Mouse (Mus musculus): ENCODE results near the gene Coro1a. TPM values are rescaled to one million over a fixed set of nuclear protein-coding genes. Genes with fewer than 3 reads are reported as not detected.
"Not testable (repeated sequence)": the region's sequence is repeated elsewhere in the genome, so short reads cannot be mapped to it uniquely, and the experiment has no call there.

Coro1a gene
- total RNA-seq (2021) = 100 to 1,000 TPM; 114 to 121 TPM

DNA sequence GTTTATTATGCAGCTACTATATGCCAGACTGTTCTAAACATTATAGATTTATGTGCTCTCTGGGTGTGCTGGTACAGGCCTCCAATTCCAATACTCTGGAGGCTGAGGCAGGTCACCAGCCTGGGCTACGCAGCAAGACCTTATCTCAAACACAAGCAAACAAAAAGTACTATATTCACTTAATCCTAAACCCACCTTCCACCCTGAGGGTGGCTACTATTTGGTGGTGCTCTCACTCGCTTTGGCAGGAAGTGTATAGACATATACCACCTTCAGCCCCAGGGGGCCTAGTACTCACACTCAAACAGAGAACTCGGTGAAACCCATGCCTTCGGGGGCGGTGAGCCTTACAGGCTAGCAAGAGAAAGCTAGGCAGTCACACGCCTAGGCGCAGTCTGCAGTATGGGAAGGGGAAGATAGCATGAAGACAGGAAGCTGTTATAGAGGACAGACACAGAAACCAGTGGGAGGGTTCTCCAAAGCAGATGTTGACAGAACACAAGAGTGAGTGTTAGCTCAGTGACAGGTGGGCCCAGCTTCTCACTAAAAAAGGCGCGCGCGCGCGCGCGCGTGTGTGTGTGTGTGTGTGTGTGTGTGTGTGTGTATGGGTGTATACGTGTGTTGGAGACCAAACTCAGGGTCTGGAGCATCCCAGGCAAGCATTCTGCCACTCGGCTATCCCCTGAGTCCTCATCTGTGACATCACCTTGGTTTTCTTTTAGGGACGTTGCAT lies at the start of gene Coro1a:
Gene Coro1a, minus strand, starts transcription at position 346 of the 733 bp plus-strand sequence.
- no peak for DNase-seq

DNA sequence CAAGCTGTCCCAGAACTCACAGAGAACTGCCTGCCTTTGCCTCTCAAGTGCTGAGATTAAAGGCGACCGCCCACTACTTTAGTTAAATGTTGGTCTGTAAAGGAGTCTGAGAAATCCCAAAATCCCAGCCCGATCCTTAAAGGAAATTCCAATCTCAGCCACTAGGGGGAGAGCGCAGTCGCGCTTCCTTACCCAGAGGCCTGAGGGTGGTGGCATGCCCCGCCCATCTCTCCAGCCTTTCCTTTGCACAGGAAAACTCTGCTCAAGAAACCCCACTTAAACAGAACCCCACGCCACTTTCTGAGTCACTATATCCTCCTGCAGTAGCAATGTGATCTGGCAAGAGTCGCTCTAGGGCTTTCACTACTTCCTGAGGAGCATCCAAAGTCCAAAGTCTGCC lies 47.3 kb upstream of the Coro1a start:
- peak; percentile 47 to 73 for DNase-seq

DNA sequence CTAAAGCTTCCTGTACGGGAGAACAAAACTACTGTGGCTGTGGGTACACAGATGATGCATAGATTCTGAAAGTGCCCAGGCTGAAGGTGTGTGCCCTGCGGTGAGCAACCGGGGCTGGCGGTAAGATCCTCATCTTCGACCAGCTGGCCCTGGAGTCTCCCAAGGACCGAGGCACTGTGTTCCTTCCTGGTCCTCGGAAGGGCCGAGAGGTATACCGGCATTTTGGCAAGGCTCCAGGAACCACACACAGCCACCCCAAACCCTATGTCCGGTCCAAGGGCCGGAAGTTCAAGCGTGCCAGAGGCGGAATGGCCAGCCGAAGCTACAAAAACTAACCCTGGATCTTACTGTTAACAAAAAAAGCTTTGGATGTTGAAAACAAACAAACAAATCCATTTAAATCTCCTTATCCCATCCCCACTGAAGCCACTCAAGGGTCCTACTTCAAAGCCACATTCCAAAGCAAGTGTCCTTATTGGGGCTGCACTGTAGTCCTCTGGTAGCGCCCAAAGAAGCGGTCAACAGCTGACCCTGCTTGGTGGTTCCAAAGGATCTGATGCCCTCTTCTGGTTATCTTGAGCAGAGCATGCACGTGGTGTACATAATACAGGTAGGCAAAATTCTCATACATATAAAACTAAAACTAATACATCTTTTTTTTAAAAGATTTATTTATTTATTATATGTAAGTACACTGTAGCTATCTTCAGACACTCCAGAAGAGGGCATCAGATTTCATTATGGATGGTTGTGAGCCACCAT lies 42.2 kb upstream of the Coro1a start:
- no peak for DNase-seq

DNA sequence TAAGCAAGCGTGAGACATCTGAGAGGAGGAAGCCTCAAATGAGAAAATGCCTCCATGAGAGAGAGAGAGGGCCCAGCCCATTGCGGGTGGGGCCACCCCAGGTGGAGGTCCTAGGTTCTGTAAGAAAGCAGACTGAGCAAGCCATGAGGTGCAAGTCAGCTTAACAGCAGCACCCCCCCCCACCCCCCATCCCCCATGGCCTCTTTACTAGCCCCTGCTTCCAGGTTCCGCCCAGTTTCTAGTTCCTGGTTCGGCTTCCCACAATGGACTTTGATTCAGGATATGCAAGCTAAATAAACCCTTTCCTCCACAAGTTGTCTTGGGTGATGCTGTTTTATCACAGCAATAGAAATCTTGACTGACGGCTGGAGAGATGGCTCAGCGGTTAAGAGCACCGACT lies 41.2 kb upstream of the Coro1a start:
- no peak for DNase-seq

DNA sequence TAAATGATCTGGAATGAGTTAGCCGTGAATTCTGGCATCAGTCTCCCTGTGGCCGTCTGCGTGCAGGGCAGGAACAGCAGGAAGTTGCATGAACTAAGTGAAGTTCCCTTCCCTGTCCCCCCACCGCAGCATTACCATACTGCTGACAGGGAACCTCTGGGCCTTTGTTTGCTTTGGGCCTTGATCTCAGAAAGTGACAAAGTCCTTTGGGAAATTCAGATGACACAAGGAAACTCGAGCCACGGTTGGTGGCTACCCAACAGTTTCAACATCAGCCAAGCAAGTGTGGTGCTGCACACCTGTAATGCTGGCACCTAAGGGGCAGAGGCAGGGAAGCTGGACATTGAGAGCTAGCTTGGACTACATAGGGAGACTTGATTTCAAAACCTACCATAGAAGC lies 39.2 kb upstream of the Coro1a start:
- no peak for DNase-seq

DNA sequence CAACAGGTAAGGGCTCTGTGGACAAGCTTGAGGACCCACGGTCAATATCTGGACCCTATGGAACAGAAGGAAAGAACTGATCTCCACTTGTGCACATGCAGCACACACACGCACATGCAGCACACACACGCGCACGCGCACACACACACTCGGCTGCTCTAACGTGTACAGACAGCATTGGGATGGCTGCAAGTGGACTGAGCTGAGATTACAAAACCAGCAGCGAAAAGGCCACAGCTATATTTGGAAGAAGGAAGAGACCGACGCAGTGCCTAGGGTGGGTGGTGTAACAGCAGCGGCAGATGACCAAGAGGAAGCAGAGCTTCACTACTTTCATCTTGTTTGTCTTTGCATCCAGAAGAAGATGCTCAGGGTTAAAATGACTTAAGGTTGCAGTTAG lies 38.5 kb upstream of the Coro1a start:
- no peak for DNase-seq

DNA sequence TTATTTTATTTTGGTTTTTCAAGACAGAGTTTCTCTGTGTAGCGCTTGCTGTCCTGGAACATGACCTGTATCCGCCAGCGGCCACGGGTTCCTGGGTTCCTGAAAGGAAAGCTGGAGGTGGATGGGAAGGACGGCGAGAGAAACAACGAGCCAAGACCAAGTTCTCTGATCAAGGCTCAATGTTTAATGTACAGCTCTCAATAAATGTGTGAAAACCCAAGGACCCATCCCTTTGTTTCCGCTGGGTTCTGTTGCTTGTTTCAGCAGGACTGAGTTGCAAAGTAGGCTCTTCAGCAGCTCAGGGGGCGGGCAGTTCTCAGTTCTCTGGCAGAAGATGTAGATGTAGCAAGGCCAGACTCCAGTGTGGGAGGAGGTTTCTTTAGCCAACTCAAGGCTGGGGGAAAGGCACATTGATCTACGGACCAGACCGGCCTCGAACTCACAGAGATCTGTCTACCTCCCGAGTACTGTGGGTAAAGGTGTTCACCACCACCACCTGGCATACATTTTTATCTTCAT lies 34.4 kb upstream of the Coro1a start:
- no peak for DNase-seq

DNA sequence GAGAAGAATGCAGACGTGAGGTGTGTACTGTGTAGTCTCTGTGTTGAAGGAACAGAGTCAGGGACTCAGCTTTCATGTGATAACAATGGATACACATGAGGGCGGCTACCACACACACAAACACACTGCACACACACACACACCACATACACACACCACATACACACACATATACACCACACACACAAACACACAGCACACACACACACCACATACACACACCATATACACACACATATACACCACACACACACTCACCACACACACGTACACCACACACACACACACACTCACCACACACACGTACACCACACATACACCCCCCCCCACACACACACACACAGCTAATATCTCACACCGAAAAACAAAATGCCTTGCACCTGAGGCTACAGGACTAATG lies 33.9 kb upstream of the Coro1a start:
- no peak for DNase-seq

DNA sequence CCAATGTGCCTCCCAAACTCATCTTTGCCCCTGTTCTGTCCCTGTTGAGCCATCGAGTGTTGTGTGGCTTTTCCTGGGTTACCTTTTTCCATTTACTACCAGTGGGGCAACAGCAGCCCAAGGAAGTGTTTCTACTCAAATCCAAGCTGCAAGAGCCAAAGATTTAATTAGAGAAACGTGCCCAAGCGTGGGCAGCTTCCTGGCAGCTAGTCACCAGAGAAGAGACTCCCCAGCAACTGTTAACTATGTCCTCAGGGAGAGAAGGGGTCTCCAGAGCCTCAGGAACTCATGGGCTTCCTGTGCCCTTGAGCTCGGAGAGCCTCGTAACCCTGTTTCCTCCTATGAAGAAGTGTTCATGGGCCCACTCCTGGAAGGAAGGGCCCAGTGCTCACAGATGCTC lies 33.4 kb upstream of the Coro1a start:
- no peak for DNase-seq

DNA sequence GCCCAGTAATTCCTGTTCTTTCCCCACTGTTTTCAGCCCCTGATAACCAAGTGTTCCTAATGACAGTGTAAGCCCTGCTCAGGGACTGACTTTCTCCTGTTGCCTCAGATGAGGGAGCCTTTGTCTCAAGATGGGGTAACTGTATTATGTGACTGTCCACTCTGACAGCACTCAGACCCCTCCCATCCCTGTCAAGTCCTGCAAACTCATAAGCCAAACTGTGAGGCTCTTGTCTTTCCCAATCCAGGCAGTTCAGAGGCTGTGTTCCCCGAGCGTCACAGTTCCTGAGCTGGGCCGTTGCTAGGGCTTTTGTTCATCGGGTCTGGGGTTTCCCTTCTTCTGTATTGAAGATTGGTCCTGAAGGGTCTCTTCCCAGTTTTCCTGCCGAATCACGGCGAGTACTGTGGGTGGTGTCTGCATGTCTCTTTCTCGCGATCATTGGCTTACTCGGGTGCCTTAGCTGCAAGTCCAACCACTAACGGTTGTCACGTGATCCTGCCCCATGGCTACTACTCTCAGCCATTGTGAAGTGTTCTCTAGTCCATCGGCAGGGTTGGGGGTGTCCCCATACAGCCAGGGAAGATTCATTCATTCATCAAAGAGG lies 32.6 kb upstream of the Coro1a start:
- no peak for DNase-seq

DNA sequence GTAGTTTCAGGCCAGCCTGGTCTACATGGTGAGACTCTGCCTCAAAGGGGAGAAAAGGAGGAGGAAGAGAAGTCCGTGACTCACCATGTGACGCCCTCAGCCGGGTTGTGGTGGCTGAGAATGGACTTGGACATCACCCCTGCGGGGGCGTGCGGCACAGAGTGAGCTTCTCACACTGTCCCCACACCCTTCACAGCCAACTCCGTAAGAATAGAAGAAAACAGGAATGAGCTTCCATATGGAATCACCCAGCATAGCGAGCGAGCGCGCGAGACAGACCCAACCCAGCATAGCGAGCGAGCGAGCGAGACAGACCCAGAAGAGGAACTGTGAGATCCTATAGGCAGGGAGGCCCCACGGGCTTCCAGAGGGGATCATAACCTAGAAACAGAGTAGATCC lies 32.0 kb upstream of the Coro1a start:
- no peak for DNase-seq

DNA sequence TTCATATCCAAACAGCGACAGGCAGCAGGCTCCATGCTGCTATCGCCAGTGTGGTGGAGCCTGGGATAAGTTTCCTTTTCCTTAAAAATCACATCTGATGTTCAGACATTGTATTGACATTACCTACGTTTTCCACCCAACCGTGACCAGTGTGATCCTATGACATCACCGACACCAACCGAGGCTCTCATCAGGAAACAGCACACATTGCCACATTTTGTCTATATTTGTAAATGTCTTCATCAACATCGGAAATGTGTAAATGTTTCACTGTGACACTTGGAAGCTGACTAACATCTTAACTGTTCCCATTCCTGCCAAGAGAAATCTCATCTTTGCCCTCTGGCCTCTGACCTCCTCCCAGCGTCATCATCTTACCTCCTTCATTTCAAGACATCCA lies 28.5 kb upstream of the Coro1a start:
- DNase-seq = no peak

DNA sequence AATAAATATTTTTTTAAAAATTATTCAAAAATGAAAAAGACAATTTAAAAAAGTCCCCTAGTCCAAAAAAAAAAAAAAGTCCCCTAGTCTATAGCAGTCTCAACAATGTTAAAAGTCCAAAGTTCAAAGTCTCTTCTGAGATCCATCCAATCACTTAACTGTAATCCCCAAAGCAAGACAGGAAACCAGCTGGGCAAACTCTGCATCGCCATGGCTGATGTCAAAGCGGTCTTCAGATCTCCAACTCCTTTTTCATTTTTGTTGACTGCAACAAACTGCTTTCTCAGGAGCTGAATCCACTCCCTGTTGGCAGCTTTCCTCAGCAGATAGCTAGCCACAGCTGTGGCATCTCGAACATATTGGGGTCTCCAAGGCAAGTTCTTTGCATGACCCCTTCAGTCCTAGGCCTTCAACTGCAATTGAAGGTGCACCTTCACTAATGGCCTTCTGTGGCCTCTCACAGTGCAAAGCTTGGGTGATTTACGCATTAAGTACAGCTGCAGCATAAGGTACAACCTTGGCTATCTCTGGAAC lies 22.7 kb upstream of the Coro1a start:
- DNase-seq = not testable (repeated sequence)

DNA sequence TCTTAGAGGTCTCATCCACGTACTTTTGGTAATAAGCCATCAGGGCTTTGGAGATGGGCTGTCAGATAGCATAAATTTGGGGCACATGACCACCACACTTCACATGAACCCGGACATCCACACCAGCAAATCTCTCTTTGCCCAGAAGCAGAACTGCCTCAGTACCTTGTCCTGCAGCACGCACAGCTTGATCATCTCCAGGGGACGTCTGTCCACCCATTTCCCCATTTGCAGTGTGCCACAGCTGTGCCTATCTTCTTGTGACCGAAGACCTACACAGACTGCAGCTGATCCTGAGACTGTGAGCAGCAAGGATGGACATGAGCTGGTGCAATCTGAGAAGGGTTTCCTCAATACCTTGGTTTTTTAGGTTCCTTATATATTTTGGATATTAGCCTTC lies 18.1 kb upstream of the Coro1a start:
- DNase-seq = no peak

DNA sequence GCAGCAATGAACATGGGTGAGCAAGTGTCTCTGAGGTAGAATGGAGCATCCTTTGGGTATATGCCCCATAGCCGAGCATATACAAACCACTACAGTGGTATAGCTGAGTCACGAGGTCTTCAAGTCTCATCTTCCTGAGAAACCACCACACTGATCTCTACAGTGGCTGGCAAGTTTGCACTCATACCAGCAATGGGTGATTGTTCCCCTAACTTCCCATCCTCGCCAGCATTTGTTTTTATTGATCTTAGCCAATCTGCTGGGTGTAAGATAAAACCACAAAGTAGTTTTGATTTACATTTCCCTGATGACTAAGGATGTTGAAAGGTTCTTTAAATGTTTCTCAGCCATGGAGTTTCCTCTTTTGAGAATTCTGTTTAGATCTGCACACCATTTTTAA lies 17.5 kb upstream of the Coro1a start:
- no peak for DNase-seq

DNA sequence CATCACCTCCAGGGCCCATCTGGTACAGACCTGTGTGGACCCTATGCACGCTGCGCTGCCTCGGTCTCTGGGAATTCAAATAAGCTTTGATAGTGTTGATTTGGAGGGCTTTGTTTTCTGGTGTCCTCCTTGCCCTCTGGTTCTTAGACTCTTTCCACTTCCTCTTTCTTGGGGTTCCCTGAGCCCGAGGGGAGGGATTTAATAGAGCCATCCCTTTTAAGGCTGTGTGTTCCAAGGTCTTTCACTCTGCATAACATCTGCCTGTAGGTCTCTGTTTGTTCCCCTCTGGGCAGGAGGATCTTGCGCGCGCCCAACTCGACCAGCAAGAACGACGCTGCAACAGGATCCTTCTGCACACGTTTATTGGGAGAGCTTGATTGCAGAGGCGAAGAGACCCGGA lies 14.0 kb upstream of the Coro1a start:
- no peak for DNase-seq

DNA sequence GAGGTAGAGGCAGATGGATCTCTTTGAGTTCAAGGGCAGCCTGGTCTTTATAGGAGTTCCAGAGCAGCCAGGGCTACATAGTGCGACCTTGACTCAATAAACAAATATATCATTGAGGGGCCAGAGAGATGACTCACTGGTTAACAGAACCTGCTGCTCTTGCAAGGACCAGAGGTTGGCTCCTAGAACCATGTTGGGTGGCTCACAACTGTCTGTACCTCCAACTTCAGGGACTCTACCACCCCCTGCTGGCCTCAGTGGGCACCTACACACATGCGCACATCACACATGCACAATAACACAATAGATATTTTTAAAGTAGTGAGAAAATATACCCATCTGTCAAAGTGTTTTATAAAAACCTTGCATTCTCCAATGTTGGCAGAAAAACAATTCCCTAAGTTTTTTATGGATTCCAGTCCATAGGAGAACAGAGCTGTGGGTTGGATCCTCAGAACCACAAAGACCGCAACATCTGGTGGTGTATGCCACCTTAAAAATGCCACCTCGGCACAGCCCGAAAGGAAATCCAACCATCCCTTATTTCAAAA lies 11.3 kb upstream of the Coro1a start:
- DNase-seq = no peak

DNA sequence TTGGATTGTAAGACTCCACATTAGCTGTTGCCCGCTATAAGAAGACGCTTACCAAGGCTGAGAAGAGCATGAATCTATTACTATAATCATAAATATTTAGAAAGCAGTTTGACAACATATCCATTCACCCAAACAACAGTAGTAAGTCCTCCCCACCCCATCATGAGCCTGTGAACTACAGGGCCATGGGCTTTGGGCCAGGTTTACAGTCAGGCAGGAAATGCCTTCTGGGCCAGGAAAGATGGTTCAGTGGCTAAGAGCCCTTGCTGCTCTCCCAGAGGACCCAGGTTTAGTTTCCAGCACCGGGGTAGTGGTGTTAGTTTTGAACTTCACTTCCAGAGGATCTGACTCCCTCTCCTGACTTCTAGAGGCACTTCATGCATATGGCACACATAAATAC lies 10.0 kb upstream of the Coro1a start:
- DNase-seq = no peak

DNA sequence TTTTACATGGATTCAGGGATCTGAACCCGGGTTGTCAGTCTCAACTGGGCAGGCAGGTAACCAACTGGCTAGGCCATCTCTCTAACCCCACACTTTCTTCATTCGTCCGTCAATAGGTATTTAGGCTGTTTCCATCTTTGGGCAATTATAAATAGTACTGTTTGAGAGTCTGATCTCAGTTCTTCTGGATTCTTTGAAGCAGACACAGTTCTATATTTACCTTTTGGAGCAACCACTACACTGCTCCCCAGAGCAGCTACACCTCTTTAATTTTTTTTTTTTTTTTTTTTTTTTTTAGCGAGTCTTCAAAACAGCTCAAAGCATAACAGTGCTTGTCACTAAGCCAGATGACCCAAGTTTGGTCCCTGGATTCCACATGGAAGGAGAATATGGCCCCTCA lies 8.1 kb upstream of the Coro1a start:
- no peak for DNase-seq

DNA sequence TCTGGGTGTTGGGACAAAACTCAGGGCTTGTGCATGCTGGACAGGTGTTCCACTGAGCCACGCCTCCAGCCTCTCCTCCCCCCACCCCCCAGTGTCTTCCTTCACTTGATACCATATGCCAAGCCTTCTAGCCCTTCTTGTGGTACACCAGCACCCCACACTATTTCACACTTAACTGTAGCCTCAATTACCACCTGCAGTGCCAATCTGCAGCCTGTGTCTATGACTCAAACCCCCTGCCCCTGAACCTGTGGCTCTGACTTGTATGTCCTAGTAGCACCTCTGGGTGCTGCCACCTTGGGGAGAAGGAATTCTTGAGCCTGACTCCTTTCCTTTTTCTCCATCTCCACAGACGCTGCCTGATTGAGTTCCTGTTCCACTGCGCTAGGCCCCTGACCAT lies 4.3 kb upstream of the Coro1a start:
- DNase-seq = no peak

DNA sequence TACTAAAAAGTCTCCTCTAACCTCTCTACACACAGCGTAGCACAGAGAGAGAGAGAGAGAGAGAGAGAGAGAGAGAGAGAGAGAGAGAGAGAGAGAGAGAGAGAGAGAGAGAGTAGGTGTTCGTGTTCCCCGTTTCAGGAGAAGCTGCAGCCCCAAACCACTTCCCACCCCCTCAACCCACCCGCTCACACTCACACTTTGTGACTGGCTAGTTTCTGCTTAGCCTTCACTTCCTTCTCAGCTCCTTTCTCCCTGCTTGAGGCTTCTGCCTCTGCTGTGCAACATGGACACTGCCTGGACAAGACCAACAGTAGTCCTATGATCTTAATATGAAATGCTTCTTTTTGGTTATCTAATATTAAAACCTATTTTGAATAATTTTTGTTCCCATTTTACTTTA lies 2.7 kb upstream of the Coro1a start:
- DNase-seq = no peak

DNA sequence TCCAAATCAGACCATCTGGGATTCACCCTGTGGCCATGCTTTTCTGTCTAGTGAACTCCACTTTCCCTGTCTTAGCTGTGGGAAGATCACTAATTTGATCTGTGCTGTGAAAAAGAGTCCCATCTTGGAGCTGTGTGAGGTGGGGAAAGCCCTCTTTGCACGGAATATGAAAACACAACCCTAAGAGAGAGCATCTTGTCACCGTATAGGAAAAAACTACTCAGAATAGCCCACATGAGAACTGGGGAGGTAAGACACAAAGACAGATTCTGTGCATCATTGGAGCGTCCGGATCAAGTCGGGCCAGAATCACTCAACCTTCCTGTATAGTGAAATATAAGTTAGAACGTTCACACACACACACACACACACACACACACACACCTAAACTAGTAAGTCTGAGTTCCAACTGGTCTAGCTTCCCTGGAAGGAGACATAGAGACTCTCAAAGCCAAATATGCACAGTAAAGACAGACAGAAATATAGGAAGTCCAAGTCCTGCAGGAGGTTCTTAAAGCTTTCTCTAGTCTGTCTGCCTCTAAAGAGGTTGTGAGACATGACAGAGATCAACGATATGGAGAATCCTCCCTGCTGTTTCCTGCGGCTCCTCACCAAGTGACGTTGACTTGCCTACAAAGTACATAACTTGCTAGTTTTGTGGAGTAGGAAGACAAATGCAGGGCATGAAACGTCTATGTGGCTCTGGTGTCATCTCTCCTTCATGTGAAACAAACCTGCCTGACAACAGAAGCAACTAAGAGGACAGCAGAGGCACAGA lies 777 bp upstream of the Coro1a start:
- DNase-seq = no peak
